Mouse (Mus musculus) heart, adult 2 months (tissue): ENCODE results near the gene Sash1. TPM values are rescaled to one million over a fixed set of nuclear protein-coding genes. Genes with fewer than 3 reads are reported as not detected.
A peak's percentile ranks its signal among the peaks of the same experiment; 100 is the strongest.

Experiments
- DNase-seq, 2 experiments: peaks; one replicate each; pipeline ENCODE4 v3.0.0; 2021
- H3K27ac ChIP-seq: fragments of 200-600 bp; 2 replicates; pipeline ENCODE4 v1.8.1; 2022
- H3K27me3 ChIP-seq: fragments of 200-500 bp; 2 replicates; pipeline ENCODE4 v1.6.1; 2012; ENCODE audit warnings: mild to moderate bottlenecking, low read length, inconsistent platforms, mixed read lengths; ENCODE audit not compliant: control insufficient read depth, insufficient read depth
- H3K36me3 ChIP-seq: fragments of 200-500 bp; 2 replicates; pipeline ENCODE4 v1.6.1; 2012; ENCODE audit warnings: low read length, inconsistent platforms; ENCODE audit not compliant: control insufficient read depth, insufficient read depth
- H3K4me1 ChIP-seq: fragments of 200-500 bp; 2 replicates; pipeline ENCODE4 v1.6.1; 2011; ENCODE audit warnings: low read length; ENCODE audit not compliant: control insufficient read depth, insufficient read depth
- H3K4me3 ChIP-seq: fragments of 200-600 bp; 2 replicates; pipeline ENCODE4 v1.8.1; 2022
- H3K79me2 ChIP-seq: fragments of 200-500 bp; replicated peaks from 2 replicates; pipeline ENCODE4 v1.6.1; 2012; ENCODE audit warnings: mild to moderate bottlenecking, inconsistent platforms, low read length, moderate library complexity, mixed read lengths; ENCODE audit not compliant: control insufficient read depth, insufficient read depth
- H3K9ac ChIP-seq: fragments of 200-500 bp; 2 replicates; pipeline ENCODE4 v1.6.1; 2012; ENCODE audit warnings: low read depth, mild to moderate bottlenecking, control low read depth, inconsistent platforms, low read length, mixed read lengths
- CTCF ChIP-seq: fragments of 200-600 bp; IDR thresholded peaks from 2 replicates; pipeline ENCODE4 v1.8.1; 2022; ENCODE audit warnings: antibody characterized with exemption, mild to moderate bottlenecking, moderate library complexity
- EP300 ChIP-seq: fragments of 200-500 bp; IDR thresholded peaks from 2 replicates; pipeline ENCODE4 v1.6.1; 2011; ENCODE audit warnings: low read depth, low read length, control low read depth; ENCODE audit not compliant: insufficient read depth
- POLR2A ChIP-seq: fragments of 200-500 bp; IDR thresholded peaks from 2 replicates; pipeline ENCODE4 v1.6.1; 2011; ENCODE audit warnings: mild to moderate bottlenecking, low read depth, low read length, control low read depth; ENCODE audit not compliant: insufficient read depth
- WGBS: fragments of 180-500 bp; shearing (Covaris S2); methylation state at CpG from one replicate; pipeline ENCODE4 v1.1.7; 2018; 5-methylcytosine and 5-hydroxymethylcytosine counted together
- intact Hi-C: fragments of 180-260 bp; cut with DNase I; formaldehyde crosslinking; loops from one replicate; pipeline ENCODE4 v1.15.1; 2025
- polyA plus RNA-seq: library from polyadenylated mRNA; depleted of rRNA; stranded (reverse); fragments of >200 nt; gene quantifications from 2 replicates; pipeline ENCODE4 v1.2.3, GENCODE M21; 2012
- total RNA-seq, 2 experiments: library from RNA; stranded (reverse); gene quantifications; 2 replicates each; pipeline ENCODE4 v1.2.3; 2021

The Sash1 gene
- total and polyA plus RNA-seq, 3 experiments = 10.0 to 32.8 (median 22.1) TPM

DNA sequence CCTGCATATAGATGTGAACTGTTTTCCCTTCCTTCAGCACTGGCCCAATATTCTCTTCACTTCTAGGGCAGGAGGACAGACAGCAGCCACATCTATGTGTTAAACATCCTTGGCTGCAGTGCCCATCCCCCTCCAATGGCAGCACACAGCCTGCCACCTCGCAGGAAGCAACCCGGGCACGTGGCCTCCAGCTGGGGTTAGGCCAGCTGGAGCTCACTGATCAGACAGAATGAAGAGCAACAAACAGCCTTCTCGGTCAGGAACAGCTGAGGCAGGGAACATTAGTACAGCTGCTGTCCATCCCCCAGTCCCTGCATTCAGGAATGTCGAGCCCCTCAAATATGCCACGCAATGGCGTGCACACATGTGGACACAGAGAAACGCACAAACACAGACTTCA, 81.6 kb downstream of the Sash1 start:
- H3K27ac ChIP-seq = peak overlapping the region; percentile 68
- H3K4me1 ChIP-seq = peaks cover 33% of the 10 kb centered on the region
- no peak overlapping the region for H3K9ac ChIP-seq
- WGBS = 30% methylated on average over 8 of the region's 8 CpGs
- peaks cover 5% of the 10 kb centered on the region for H3K36me3 ChIP-seq
- H3K4me3 ChIP-seq = no peak overlapping the region
- intact Hi-C loops = loop anchor here (2.0 kb wide), 1 partner anchor 63 kb away; no protein-coding TSS in a partner anchor
- H3K79me2 ChIP-seq = no peaks in the 10 kb centered on the region
- peak; percentile 54 to 65 for DNase-seq
- H3K27me3 ChIP-seq = no peaks in the 10 kb centered on the region
- TF ChIP-seq POLR2A = no peak
- TF ChIP-seq EP300 = no peak
- no peak for TF ChIP-seq CTCF

DNA sequence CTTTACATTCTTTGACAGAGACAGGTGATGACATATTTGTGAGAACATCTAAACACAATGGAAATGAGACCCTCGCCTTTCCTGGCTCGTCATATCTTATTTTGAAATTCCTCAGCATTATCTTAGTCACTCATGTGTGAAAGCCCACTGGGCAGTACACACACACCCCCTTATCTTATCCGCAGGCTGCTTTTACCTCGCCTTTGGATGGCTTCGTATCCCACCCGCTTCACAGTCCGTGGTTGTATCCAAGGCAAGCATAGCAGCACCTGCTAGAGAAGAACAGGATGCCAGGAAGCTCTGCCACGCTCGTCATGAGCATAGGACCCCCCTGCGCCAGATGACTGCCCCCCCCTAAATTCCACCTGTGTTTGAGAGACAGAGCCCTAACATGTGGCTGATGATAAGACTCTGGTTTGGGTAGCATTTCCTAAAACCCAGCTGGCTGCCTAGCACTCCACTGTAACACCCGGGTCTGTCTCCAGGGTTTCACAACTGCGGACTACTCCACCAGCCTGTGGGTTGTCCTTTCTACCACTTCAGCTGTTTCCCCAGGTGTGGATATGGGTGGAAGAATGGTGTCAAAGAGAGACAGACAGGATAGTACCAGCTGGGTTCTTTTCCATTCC, 84.0 kb downstream of the Sash1 start:
- no peaks in the 10 kb centered on the region for H3K79me2 ChIP-seq
- TF ChIP-seq POLR2A = no peak
- no peak for TF ChIP-seq CTCF
- TF ChIP-seq EP300 = no peak
- intact Hi-C loops = no loop called here
- no peaks in the 10 kb centered on the region for H3K27me3 ChIP-seq
- WGBS = 63% methylated on average over 12 of the region's 12 CpGs
- peaks cover 23% of the 10 kb centered on the region for H3K4me1 ChIP-seq
- peaks cover under 1% of the 10 kb centered on the region for H3K36me3 ChIP-seq
- no peak for DNase-seq
- no peak overlapping the region for H3K9ac ChIP-seq
- H3K27ac ChIP-seq = no peak overlapping the region
- no peak overlapping the region for H3K4me3 ChIP-seq

DNA sequence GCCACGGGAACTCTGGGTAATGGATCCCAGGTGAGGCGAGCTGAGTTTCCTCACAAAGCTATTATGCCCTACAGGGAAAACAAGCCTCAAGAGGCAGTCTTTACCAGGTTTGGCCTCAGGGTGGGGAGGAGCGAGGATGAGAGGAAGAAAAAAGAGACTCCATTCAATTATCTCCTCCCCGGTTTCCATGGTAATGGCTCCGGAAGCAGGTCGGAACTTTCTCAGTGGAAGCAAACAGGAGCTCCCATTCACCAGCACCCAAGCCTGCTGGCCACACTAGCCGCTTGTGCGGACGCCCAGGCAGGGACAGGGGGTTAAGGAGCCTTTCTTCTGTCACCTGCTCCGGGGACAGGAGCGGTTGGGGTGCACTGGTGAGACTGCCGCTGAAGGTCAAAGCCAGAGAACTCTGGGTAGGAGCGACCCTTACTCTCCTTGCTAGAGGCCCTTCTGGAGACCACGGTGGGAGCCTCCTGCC, 84.7 kb downstream of the Sash1 start:
- WGBS = 51% methylated on average over 14 of the region's 14 CpGs
- H3K79me2 ChIP-seq = no peaks in the 10 kb centered on the region
- no peak overlapping the region for H3K27ac ChIP-seq
- TF ChIP-seq CTCF = no peak
- no peak for TF ChIP-seq POLR2A
- TF ChIP-seq EP300 = no peak
- H3K9ac ChIP-seq = no peak overlapping the region
- no peaks in the 10 kb centered on the region for H3K27me3 ChIP-seq
- intact Hi-C loops = no loop called here
- peaks cover 19% of the 10 kb centered on the region for H3K4me1 ChIP-seq
- no peak for DNase-seq
- H3K36me3 ChIP-seq = no peaks in the 10 kb centered on the region; the same call in 1 of the 2 replicates
- H3K4me3 ChIP-seq = no peak overlapping the region

DNA sequence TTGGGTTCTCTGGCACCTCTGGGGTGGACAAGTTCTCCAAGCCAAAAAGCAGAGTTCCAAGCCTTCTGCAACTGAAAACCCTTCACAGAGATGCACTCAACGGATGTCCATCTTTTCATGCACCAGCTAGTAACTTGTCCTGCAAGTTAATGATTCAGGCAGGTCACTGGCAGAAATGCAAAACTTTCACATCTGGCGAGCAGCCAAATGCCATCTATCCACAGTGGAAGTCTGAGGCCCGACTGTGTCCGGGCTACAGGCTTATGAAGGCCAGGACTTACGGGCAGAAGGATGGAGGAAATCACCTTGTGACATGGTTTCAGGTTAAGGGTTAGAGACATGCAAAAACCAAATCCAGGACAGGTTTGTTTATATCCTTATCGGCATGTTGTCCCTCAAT, 88.0 kb downstream of the Sash1 start:
- Histone ChIP-seq H3K4me3 (no peak overlapping the region), H3K36me3 (no peaks in the 10 kb centered on the region; the same call in 1 of the 2 replicates), H3K27me3 (no peaks in the 10 kb centered on the region), H3K4me1 (peaks cover 5% of the 10 kb centered on the region), H3K27ac (no peak overlapping the region), H3K79me2 (no peaks in the 10 kb centered on the region), H3K9ac (no peak overlapping the region)
- WGBS = 45% methylated on average over 6 of the region's 6 CpGs
- intact Hi-C loops = no loop called here
- DNase-seq = no peak
- no peak for TF ChIP-seq CTCF
- TF ChIP-seq POLR2A = no peak
- no peak for TF ChIP-seq EP300

DNA sequence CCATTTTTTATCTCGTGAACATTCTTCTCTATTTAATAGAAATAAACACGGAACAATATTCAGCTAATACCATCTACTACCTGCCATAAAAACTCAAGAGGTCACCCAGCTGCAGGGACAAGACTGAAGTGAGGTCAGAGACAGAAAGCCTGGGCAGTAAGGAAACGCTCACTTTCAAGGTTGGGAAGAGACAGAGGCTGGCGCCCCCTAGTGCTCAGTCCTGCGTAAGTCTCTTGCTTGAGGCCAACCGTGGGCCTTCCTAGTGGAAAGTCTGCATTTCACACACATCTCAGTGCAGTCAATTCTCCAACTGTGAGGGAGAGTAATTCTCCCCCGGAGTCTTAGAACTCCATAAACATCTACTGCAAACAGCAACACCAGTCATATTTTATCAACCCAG, 90.5 kb downstream of the Sash1 start:
- peak; percentile 96 for TF ChIP-seq CTCF
- 0 out of 2 replicates have a peak, but pooled peaks have one; percentile 40 for TF ChIP-seq EP300
- TF ChIP-seq POLR2A = no peak
- intact Hi-C loops = loop anchor here (1.0 to 2.0 kb wide), 2 partner anchors 52 to 275 kb away; no protein-coding TSS in a partner anchor
- no peak overlapping the region for H3K27ac ChIP-seq

GRCm38 (mm10) chr10:8792412-8792811, 93.5 kb downstream of the Sash1 start:
- H3K9ac ChIP-seq = no peak overlapping the region
- H3K4me3 ChIP-seq = no peak overlapping the region
- no peaks in the 10 kb centered on the region for H3K36me3 ChIP-seq
- H3K4me1 ChIP-seq = peaks cover 3% of the 10 kb centered on the region; the same call in 1 of the 2 replicates
- intact Hi-C loops = loop anchor here (2.0 to 5.0 kb wide), 2 partner anchors 40 to 180 kb away; no protein-coding TSS in a partner anchor
- no peak overlapping the region for H3K27ac ChIP-seq
- peak; percentile 60 to 78 for DNase-seq
- no peaks in the 10 kb centered on the region for H3K79me2 ChIP-seq
- 33% methylated on average over 5 of the region's 5 CpGs for WGBS
- no peaks in the 10 kb centered on the region for H3K27me3 ChIP-seq
- TF ChIP-seq POLR2A = no peak
- peak; percentile 94 for TF ChIP-seq CTCF
- no peak for TF ChIP-seq EP300

More for the DNA sequence above, 90.5 kb downstream of the Sash1 start:
- peak; percentile 74 to 84 for DNase-seq
- no peaks in the 10 kb centered on the region for H3K36me3 ChIP-seq
- 32% methylated on average over 7 of the region's 7 CpGs for WGBS
- peaks cover 3% of the 10 kb centered on the region for H3K4me1 ChIP-seq
- H3K27me3 ChIP-seq = no peaks in the 10 kb centered on the region
- H3K4me3 ChIP-seq = no peak overlapping the region
- no peaks in the 10 kb centered on the region for H3K79me2 ChIP-seq
- H3K9ac ChIP-seq = no peak overlapping the region
